Mouse (Mus musculus): ENCODE results near the gene Zfp710.

DNA sequence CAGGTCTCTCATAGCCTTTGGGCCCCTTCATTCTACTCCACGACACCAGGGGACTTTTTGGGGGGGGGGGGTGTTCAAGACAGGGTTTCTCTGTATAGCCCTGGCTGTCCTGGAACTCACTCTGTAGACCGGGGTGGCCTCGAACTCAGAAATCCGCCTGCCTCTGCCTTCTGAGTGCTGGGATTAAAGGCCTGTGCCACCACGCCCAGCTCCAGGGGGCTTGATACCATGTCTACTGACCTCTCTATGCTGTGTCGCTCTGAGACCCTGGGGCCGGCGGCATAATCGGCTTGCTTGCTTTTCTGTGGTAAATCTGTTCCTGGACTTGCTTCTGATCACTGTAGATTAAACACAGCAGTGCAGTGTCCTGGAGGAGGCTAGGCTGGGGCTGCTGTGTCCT is 46.6 kb downstream of the Zfp710 start:
- TF ChIP-seq GATA1 (IDR thresholded peaks at IDR 0.05; ENCODE audit: low read length) (no peak), TAL1 (IDR thresholded peaks at IDR 0.05; ENCODE audit: low read length) (no peak)
